Mouse (Mus musculus): ENCODE data around the gene Atad3a. TPM values are rescaled to one million over a fixed set of nuclear protein-coding genes. Genes with fewer than 3 reads are reported as not detected.

Atad3a gene
- polyA plus RNA-seq, 1 experiment from 2014 or later: 77.4 TPM

DNA sequence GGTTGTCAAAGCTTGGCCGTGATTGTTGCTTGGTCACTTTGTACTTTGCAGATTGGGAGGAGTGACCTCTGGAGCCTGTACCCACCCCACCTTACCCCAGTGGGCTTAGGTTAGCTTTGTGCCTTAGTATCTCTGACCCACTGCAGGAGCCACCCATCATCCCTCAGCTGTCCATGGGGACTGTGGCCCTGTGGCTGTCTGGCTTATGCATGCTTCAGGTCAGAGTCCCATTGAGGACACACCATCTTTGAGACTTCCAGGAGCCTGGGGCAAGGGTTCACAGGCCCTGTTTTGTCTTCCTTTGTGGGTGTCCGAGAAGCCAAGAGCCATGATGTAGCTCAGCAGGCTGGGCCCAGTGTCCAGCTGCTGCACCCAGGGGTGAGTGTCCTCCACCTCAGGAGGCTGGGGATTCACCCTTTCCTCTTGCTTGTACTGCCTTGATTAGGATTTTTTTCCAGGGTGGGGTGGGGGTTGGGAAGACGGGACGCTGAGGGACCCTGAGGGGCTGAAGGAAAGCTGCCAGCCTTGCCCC lies 65.3 kb downstream of the Atad3a start:
- 76% methylated on average over 4 of the region's 4 CpGs for WGBS
- peaks cover 10% of the 10 kb centered on the region for H3K27me3 ChIP-seq (ENCODE audit: control insufficient read depth, insufficient read depth, low read length)
- no peak for ATAC-seq (ENCODE audit: low FRiP score, low TSS enrichment)
- H3K36me3 ChIP-seq (ENCODE audit: control insufficient read depth, insufficient read depth, low read length): no peaks in the 10 kb centered on the region
- H3K9ac ChIP-seq (replicated peaks; ENCODE audit: low read length): peak overlapping the region; percentile 79
- H3K9me3 ChIP-seq (ENCODE audit: control insufficient read depth, low read length): no peaks in the 10 kb centered on the region
- H3K4me1 ChIP-seq (ENCODE audit: control insufficient read depth, insufficient read depth, low read length): peaks cover 15% of the 10 kb centered on the region
- peak overlapping the region; percentile 82 for H3K4me2 ChIP-seq (ENCODE audit: low read length)
- no peak for DNase-seq
- H3K27ac ChIP-seq (replicated peaks; ENCODE audit: low read depth, low read length): no peak overlapping the region
- peak overlapping the region; percentile 64 for H3K4me3 ChIP-seq (replicated peaks; ENCODE audit: low read depth, low read length)

DNA sequence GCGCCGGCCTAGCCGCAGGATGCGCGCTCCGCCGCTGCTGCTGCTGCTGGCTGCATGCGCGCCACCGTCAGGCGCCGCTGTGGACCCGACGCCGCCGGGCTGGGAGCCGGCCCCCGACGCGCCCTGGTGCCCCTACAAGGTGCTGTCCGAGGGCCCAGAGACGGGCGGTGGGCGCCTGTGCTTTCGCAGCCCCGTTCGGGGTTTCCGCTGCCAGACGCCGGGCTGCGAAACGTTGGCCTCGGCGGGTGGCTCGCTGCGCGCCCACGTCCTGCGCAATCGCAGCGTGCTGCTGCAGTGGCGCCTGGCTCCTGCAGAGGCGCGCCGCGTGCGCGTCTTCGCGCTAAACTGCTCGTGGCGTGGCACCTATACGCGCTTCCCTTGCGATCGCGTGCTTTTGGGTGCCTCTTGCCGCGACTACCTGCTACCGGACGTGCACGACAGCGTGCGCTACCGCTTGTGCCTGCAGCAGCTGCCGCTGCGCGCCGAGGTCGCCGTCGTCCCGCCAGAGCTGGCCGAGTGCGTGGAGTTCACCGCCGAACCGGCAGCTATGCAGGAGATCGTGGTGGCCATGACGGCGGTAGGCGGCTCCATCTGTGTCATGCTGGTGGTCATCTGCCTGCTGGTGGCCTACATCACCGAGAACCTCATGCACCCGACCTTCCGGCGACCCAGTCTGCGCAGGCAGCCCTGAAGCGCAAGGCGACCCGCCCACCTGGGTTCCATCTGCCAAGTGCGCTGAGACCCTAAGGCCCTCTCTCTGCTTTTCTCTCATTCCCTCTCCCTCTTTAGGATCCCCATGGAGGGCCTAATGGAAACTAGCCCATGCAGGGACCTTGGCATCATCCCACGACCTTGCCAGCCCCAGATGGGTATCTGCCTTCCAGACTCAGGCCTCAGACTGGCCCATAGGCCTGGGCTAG lies 66.2 kb downstream of the Atad3a start:
- Histone ChIP-seq H3K36me3 (ENCODE audit: control insufficient read depth, insufficient read depth, low read length) (no peaks in the 10 kb centered on the region), H3K27ac (replicated peaks; ENCODE audit: low read depth, low read length) (peak overlapping the region; percentile 94), H3K4me2 (ENCODE audit: low read length) (peak overlapping the region; percentile 82), H3K9me3 (ENCODE audit: control insufficient read depth, low read length) (no peaks in the 10 kb centered on the region), H3K27me3 (ENCODE audit: control insufficient read depth, insufficient read depth, low read length) (peaks cover 10% of the 10 kb centered on the region), H3K4me3 (replicated peaks; ENCODE audit: low read depth, low read length) (peak overlapping the region; percentile 64), H3K4me1 (ENCODE audit: control insufficient read depth, insufficient read depth, low read length) (peaks cover 15% of the 10 kb centered on the region), H3K9ac (replicated peaks; ENCODE audit: low read length) (peak overlapping the region; percentile 79)
- DNase-seq (peak; percentile 90), ATAC-seq (ENCODE audit: low FRiP score, low TSS enrichment) (peak; percentile 80)
- WGBS: under 1% methylated on average over 92 of the region's 92 CpGs

GRCm38 (mm10) chr4:155694111-155694481 lies 66.8 kb downstream of the Atad3a start, which contains the start of gene Fndc10:
TSS of gene Fndc10 (plus strand) at chr4:155694342.
- Histone ChIP-seq H3K27me3 (ENCODE audit: control insufficient read depth, insufficient read depth, low read length) (peaks cover 10% of the 10 kb centered on the region), H3K4me1 (ENCODE audit: control insufficient read depth, insufficient read depth, low read length) (peaks cover 15% of the 10 kb centered on the region), H3K27ac (replicated peaks; ENCODE audit: low read depth, low read length) (peak within 1 kb of the TSS; percentile 94), H3K9me3 (ENCODE audit: control insufficient read depth, low read length) (no peaks in the 10 kb centered on the region), H3K4me3 (replicated peaks; ENCODE audit: low read depth, low read length) (peak within 1 kb of the TSS; percentile 64), H3K4me2 (ENCODE audit: low read length) (peak within 1 kb of the TSS; percentile 82), H3K9ac (replicated peaks; ENCODE audit: low read length) (peak within 1 kb of the TSS; percentile 79), H3K36me3 (ENCODE audit: control insufficient read depth, insufficient read depth, low read length) (no peaks in the 10 kb centered on the region)
- DNase-seq (peak; percentile 88), ATAC-seq (ENCODE audit: low FRiP score, low TSS enrichment) (peak; percentile 82)
- under 1% methylated on average over 33 of the region's 47 CpGs for WGBS

DNA sequence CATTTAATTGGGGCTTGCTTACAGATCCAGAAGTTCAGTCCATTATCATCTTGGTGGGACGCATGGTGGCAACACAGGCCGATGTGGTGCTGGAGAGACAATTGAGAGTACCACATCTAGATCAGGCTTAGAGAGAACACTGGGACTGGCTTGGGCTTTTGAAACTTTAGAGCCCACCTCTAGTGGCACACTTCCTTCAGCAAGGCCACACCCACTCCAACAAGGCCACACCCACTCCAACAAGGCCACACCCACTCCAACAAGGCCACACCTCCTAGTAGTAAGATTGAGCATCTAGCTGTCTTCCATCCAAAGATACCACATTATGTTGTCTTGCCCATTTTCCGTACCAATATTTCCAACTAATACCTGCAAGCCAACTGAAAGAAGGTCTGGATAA lies 68.5 kb downstream of the Atad3a start:
- no peak overlapping the region for H3K4me3 ChIP-seq (replicated peaks; ENCODE audit: low read depth, low read length)
- H3K4me2 ChIP-seq (ENCODE audit: low read length): no peak overlapping the region
- 97% methylated on average over 3 of the region's 3 CpGs for WGBS
- peaks cover 10% of the 10 kb centered on the region for H3K27me3 ChIP-seq (ENCODE audit: control insufficient read depth, insufficient read depth, low read length)
- ATAC-seq (ENCODE audit: low FRiP score, low TSS enrichment): no peak
- peaks cover 15% of the 10 kb centered on the region for H3K4me1 ChIP-seq (ENCODE audit: control insufficient read depth, insufficient read depth, low read length)
- no peak overlapping the region for H3K27ac ChIP-seq (replicated peaks; ENCODE audit: low read depth, low read length)
- no peaks in the 10 kb centered on the region for H3K9me3 ChIP-seq (ENCODE audit: control insufficient read depth, low read length)
- H3K9ac ChIP-seq (replicated peaks; ENCODE audit: low read length): no peak overlapping the region
- H3K36me3 ChIP-seq (ENCODE audit: control insufficient read depth, insufficient read depth, low read length): no peaks in the 10 kb centered on the region
- no peak for DNase-seq

Small RNAs within 50 kb of the gene (microRNA-seq; reads per million reads assigned to microRNA genes)
- gene Gm27743: not detected

Other genes starting within 250 kb of the Atad3a start
- 70.4 and 95.1 TPM in 2 replicates for gene Nadk, start 198.7 kb downstream of the Atad3a start, polyA plus RNA-seq (2014; fragmentation: Nextera tagmentation; extraction: Ambion mirVana)
- 15.6 and 19.9 TPM in 2 replicates for gene Slc35e2, start 159.7 kb downstream of the Atad3a start, polyA plus RNA-seq (2014; fragmentation: Nextera tagmentation; extraction: Ambion mirVana)
- gene Cdk11b, start 136.2 kb downstream of the Atad3a start, polyA plus RNA-seq (2014; fragmentation: Nextera tagmentation; extraction: Ambion mirVana): 49.4 and 49.9 TPM in 2 replicates
- not detected in 2 replicates for gene Gm10563, start 115.7 kb downstream of the Atad3a start, polyA plus RNA-seq (2014; fragmentation: Nextera tagmentation; extraction: Ambion mirVana)
- 2.5 and 3.9 TPM in 2 replicates for gene Mmp23, start 107.7 kb downstream of the Atad3a start, polyA plus RNA-seq (2014; fragmentation: Nextera tagmentation; extraction: Ambion mirVana)
- 39.6 and 40.8 TPM in 2 replicates for gene Mib2, start 91.9 kb downstream of the Atad3a start, polyA plus RNA-seq (2014; fragmentation: Nextera tagmentation; extraction: Ambion mirVana)
- 6.3 and 13.8 TPM in 2 replicates for gene Fndc10, start 66.8 kb downstream of the Atad3a start, polyA plus RNA-seq (2014; fragmentation: Nextera tagmentation; extraction: Ambion mirVana)
- 162 and 177 TPM in 2 replicates for gene Ssu72, start 56.3 kb downstream of the Atad3a start, polyA plus RNA-seq (2014; fragmentation: Nextera tagmentation; extraction: Ambion mirVana)
- gene Tmem240, start 26.3 kb downstream of the Atad3a start, polyA plus RNA-seq (2014; fragmentation: Nextera tagmentation; extraction: Ambion mirVana): 7.5 and 19.8 TPM in 2 replicates
- 18.0 and 24.4 TPM in 2 replicates for gene Vwa1, start 13.6 kb upstream of the Atad3a start, polyA plus RNA-seq (2014; fragmentation: Nextera tagmentation; extraction: Ambion mirVana)
- gene Tmem88b, start 24.8 kb upstream of the Atad3a start, polyA plus RNA-seq (2014; fragmentation: Nextera tagmentation; extraction: Ambion mirVana): 0.43 and 0.51 TPM in 2 replicates
- gene Ankrd65, start 29.3 kb upstream of the Atad3a start, polyA plus RNA-seq (2014; fragmentation: Nextera tagmentation; extraction: Ambion mirVana): not detected in 2 replicates
- gene Mrpl20, start 41.8 kb upstream of the Atad3a start, polyA plus RNA-seq (2014; fragmentation: Nextera tagmentation; extraction: Ambion mirVana): 255 and 298 TPM in 2 replicates
- gene Ccnl2, start 51.4 kb upstream of the Atad3a start, polyA plus RNA-seq (2014; fragmentation: Nextera tagmentation; extraction: Ambion mirVana): 134 and 162 TPM in 2 replicates
- gene Aurkaip1, start 70.2 kb upstream of the Atad3a start, polyA plus RNA-seq (2014; fragmentation: Nextera tagmentation; extraction: Ambion mirVana): 118 and 129 TPM in 2 replicates
- 6.0 and 17.5 TPM in 2 replicates for gene Mxra8, start 78.6 kb upstream of the Atad3a start, polyA plus RNA-seq (2014; fragmentation: Nextera tagmentation; extraction: Ambion mirVana)
- gene Dvl1, start 86.3 kb upstream of the Atad3a start, polyA plus RNA-seq (2014; fragmentation: Nextera tagmentation; extraction: Ambion mirVana): 15.3 and 18.0 TPM in 2 replicates
- 0.31 and 0.57 TPM in 2 replicates for gene Tas1r3, start 102.3 kb upstream of the Atad3a start, polyA plus RNA-seq (2014; fragmentation: Nextera tagmentation; extraction: Ambion mirVana)
- gene Cptp, start 108.3 kb upstream of the Atad3a start, polyA plus RNA-seq (2014; fragmentation: Nextera tagmentation; extraction: Ambion mirVana): 24.6 and 31.2 TPM in 2 replicates
- 78.2 and 83.2 TPM in 2 replicates for gene Ints11, start 108.5 kb upstream of the Atad3a start, polyA plus RNA-seq (2014; fragmentation: Nextera tagmentation; extraction: Ambion mirVana)
- gene Pusl1, start 130.7 kb upstream of the Atad3a start, polyA plus RNA-seq (2014; fragmentation: Nextera tagmentation; extraction: Ambion mirVana): 45.8 and 54.5 TPM in 2 replicates
- gene Acap3, start 130.7 kb upstream of the Atad3a start, polyA plus RNA-seq (2014; fragmentation: Nextera tagmentation; extraction: Ambion mirVana): 76.6 and 84.8 TPM in 2 replicates
- gene Ube2j2, start 182.7 kb upstream of the Atad3a start, polyA plus RNA-seq (2014; fragmentation: Nextera tagmentation; extraction: Ambion mirVana): 131 and 138 TPM in 2 replicates
- gene C1qtnf12, start 201.2 kb upstream of the Atad3a start, polyA plus RNA-seq (2014; fragmentation: Nextera tagmentation; extraction: Ambion mirVana): 7.1 and 8.3 TPM in 2 replicates
- 36.3 and 38.7 TPM in 2 replicates for gene B3galt6, start 231.6 kb upstream of the Atad3a start, polyA plus RNA-seq (2014; fragmentation: Nextera tagmentation; extraction: Ambion mirVana)
- 105 and 112 TPM in 2 replicates for gene Sdf4, start 231.8 kb upstream of the Atad3a start, polyA plus RNA-seq (2014; fragmentation: Nextera tagmentation; extraction: Ambion mirVana)